Mouse (Mus musculus) liver, postnatal 0 days (tissue): Measurements from ENCODE around the gene Pdlim7.

Experiments used
- CTCF ChIP-seq: sonication (generic); IDR thresholded peaks from 2 replicates; pipeline ENCODE4 v1.5.1; 2016; ENCODE audit warnings: antibody characterized with exemption, low read depth
- EP300 ChIP-seq: IDR thresholded peaks from 2 replicates; pipeline ENCODE4 v1.6.1; 2016; ENCODE audit warnings: antibody characterized with exemption, low read depth, mild to moderate bottlenecking

DNA sequence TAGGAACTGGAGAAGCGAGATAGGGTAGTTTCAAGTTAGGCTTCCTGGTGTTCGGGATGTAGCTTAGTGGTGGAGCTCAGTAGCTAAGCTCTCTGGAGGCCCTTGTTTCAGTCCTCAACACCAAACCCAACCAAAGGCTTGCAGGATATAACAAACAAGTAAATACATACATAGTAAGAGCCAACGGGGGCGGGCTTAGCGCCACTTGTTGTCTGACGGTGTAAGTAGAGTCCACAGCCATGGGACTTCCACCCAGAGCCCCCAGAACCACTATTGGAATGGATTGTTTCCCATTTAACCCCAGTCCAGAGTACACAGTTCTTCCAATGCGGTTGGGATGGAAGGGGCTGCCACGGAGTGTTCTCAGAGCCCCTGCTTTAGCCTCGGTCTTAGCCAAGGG is 352 bp upstream of the Pdlim7 start:
- no peak for TF ChIP-seq CTCF
- no peak for TF ChIP-seq EP300
